Mouse (Mus musculus) myocyte (in vitro differentiated cells): ENCODE measurements at regions not wholly inside any gene's neighbourhood (a gene's known extent, or its start where the extent isn't known, plus 50 kb on each side); places are given as distances from the start of the nearest gene placed in this dataset.

Source experiments
- MAX ChIP-seq: IDR thresholded peaks from one replicate; pipeline ENCODE4 v1.6.1; 2011; ENCODE audit warnings: low read depth, mild to moderate bottlenecking, control low read depth
- MYOG ChIP-seq, 3 experiments: IDR thresholded peaks; one replicate each; pipeline ENCODE4 v1.6.1; 2011; ENCODE audit warnings: control low read depth in 2 of 3, low read depth in 2 of 3, mild to moderate bottlenecking in 2 of 3; ENCODE audit not compliant: insufficient read length in 2 of 3, control insufficient read depth in 1 of 3, insufficient read depth in 1 of 3
- POLR2A ChIP-seq: IDR thresholded peaks from one replicate; pipeline ENCODE4 v1.6.1; 2011; ENCODE audit warnings: low read depth, mild to moderate bottlenecking, control low read depth, moderate library complexity; ENCODE audit not compliant: insufficient read length
- POLR2AphosphoS2 ChIP-seq: IDR thresholded peaks from one replicate; pipeline ENCODE4 v1.6.1; 2011; ENCODE audit warnings: low read depth, control low read depth; ENCODE audit not compliant: insufficient read length
- REST ChIP-seq: IDR thresholded peaks from one replicate; pipeline ENCODE4 v1.6.1; 2011; ENCODE audit warnings: mild to moderate bottlenecking, control low read depth, moderate library complexity; ENCODE audit not compliant: insufficient read depth, insufficient read length
- TCF12 ChIP-seq: IDR thresholded peaks from one replicate; pipeline ENCODE4 v1.6.1; 2011; ENCODE audit warnings: mild to moderate bottlenecking, control low read depth; ENCODE audit not compliant: poor library complexity, insufficient read depth, severe bottlenecking
- USF1 ChIP-seq: IDR thresholded peaks from one replicate; pipeline ENCODE4 v1.6.1; 2011; ENCODE audit warnings: low read depth, mild to moderate bottlenecking, control low read depth, moderate library complexity

DNA sequence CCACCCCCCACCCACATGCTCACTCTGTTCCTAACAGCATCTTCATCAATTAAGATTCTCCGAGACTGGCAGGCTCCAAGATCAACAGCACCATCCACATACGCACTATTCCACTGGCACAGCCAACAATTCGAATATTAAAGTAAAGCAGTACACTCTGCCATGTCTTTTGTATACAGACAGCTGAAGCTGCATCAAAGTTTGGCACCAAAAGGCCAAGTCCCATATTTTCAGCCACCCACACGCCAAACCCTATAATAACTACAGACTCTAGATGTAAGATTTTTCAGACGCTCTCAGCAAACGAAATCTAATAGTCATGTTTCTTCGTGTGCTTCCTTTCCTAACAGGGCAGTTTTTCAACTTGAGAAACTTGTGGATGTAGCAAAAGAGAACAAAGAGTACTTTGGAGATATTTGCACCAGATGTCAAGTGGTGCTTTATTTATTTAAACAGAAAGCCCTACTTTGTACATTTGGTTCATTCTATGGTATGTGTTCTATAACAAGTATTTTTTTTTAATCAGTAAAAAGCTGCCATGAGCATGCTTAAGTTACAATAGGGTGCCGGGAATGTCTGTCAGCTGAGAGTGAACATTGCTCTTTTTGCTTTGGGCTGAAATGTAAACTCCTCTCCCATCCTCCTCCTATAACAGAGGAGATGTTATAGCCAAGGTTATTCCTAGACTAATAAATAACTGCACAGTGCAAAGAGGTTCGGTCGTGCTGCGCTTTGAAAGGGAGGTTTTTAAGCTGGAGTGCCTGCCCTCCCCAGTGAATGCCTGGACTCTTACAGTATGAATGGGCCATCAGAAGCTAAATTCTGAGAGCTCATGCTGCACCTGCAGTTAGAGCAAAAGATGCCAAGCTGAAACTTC, 686.9 kb downstream of the 1700064H15Rik start:
- TF ChIP-seq MYOG (IDR thresholded peaks at IDR 0.05; ENCODE audit: control insufficient read depth in 1 of 3, insufficient read depth in 1 of 3, insufficient read length in 2 of 3, low read depth in 2 of 3) (no peak), REST (no peak), POLR2A (no peak), POLR2AphosphoS2 (no peak), USF1 (no peak), MAX (no peak), TCF12 (no peak)
